Mouse (Mus musculus): ENCODE measurements around the gene Sos1. TPM values are rescaled to one million over a fixed set of nuclear protein-coding genes. Genes with fewer than 3 reads are reported as not detected.

Gene Sos1
- polyA plus RNA-seq, 1 experiment: 0.06 TPM

GRCm38 (mm10) chr17:80513766-80514165, 33.5 kb upstream of the Sos1 start:
- Histone ChIP-seq H3K9me3 (ENCODE audit: control insufficient read depth, low read length) (no peaks in the 10 kb centered on the region), H3K36me3 (ENCODE audit: control insufficient read depth) (no peaks in the 10 kb centered on the region), H3K4me1 (ENCODE audit: control insufficient read depth) (peaks cover 16% of the 10 kb centered on the region), H3K4me3 (replicated peaks) (no peak overlapping the region), H3K27me3 (ENCODE audit: control insufficient read depth) (no peaks in the 10 kb centered on the region)
- TF ChIP-seq TAL1 (IDR thresholded peaks at IDR 0.05; ENCODE audit: low read length): no peak
- no peak for TF ChIP-seq GATA1 (IDR thresholded peaks at IDR 0.05; ENCODE audit: low read length)

- H3K4me1 ChIP-seq (ENCODE audit: control insufficient read depth): peaks cover 14% of the 10 kb centered on the region
- no peaks in the 10 kb centered on the region for H3K27me3 ChIP-seq (ENCODE audit: control insufficient read depth)
- no peak overlapping the region for H3K4me3 ChIP-seq (replicated peaks)
- H3K9me3 ChIP-seq (ENCODE audit: control insufficient read depth, low read length): no peaks in the 10 kb centered on the region
- TF ChIP-seq TAL1 (IDR thresholded peaks at IDR 0.05; ENCODE audit: low read length) (no peak), GATA1 (IDR thresholded peaks at IDR 0.05; ENCODE audit: low read length) (no peak)
- H3K36me3 ChIP-seq (ENCODE audit: control insufficient read depth): no peaks in the 10 kb centered on the region
These were observed 30.2 kb upstream of the Sos1 start for GRCm38 (mm10) chr17:80510459-80510855.

- no peaks in the 10 kb centered on the region for H3K36me3 ChIP-seq (ENCODE audit: control insufficient read depth)
- TF ChIP-seq TAL1 (IDR thresholded peaks at IDR 0.05; ENCODE audit: low read length) (no peak), GATA1 (IDR thresholded peaks at IDR 0.05; ENCODE audit: low read length) (no peak)
- H3K4me3 ChIP-seq (replicated peaks): no peak overlapping the region
- no peaks in the 10 kb centered on the region for H3K9me3 ChIP-seq (ENCODE audit: control insufficient read depth, low read length)
- no peaks in the 10 kb centered on the region for H3K27me3 ChIP-seq (ENCODE audit: control insufficient read depth)
- peaks cover 16% of the 10 kb centered on the region for H3K4me1 ChIP-seq (ENCODE audit: control insufficient read depth)
These were observed 29.5 kb upstream of the Sos1 start for GRCm38 (mm10) chr17:80509494-80510458.

GRCm38 (mm10) chr17:80505766-80506165, 25.5 kb upstream of the Sos1 start:
- H3K9me3 ChIP-seq (ENCODE audit: control insufficient read depth, low read length): no peaks in the 10 kb centered on the region
- H3K4me3 ChIP-seq (replicated peaks): no peak overlapping the region
- no peak for TF ChIP-seq TAL1 (IDR thresholded peaks at IDR 0.05; ENCODE audit: low read length)
- TF ChIP-seq GATA1 (IDR thresholded peaks at IDR 0.05; ENCODE audit: low read length): no peak
- H3K27me3 ChIP-seq (ENCODE audit: control insufficient read depth): no peaks in the 10 kb centered on the region
- H3K36me3 ChIP-seq (ENCODE audit: control insufficient read depth): no peaks in the 10 kb centered on the region
- H3K4me1 ChIP-seq (ENCODE audit: control insufficient read depth): peaks cover 8% of the 10 kb centered on the region

GRCm38 (mm10) chr17:80505342-80505741, 25.1 kb upstream of the Sos1 start:
- Histone ChIP-seq H3K36me3 (ENCODE audit: control insufficient read depth) (no peaks in the 10 kb centered on the region), H3K4me1 (ENCODE audit: control insufficient read depth) (peaks cover 10% of the 10 kb centered on the region), H3K4me3 (replicated peaks) (no peak overlapping the region), H3K27me3 (ENCODE audit: control insufficient read depth) (no peaks in the 10 kb centered on the region), H3K9me3 (ENCODE audit: control insufficient read depth, low read length) (no peaks in the 10 kb centered on the region)
- TF ChIP-seq TAL1 (IDR thresholded peaks at IDR 0.05; ENCODE audit: low read length) (no peak), GATA1 (IDR thresholded peaks at IDR 0.05; ENCODE audit: low read length) (no peak)

- TF ChIP-seq GATA1 (IDR thresholded peaks at IDR 0.05; ENCODE audit: low read length): no peak
- no peak for TF ChIP-seq TAL1 (IDR thresholded peaks at IDR 0.05; ENCODE audit: low read length)
- Histone ChIP-seq H3K4me1 (ENCODE audit: control insufficient read depth) (peaks cover 12% of the 10 kb centered on the region), H3K27me3 (ENCODE audit: control insufficient read depth) (no peaks in the 10 kb centered on the region), H3K4me3 (replicated peaks) (no peak overlapping the region), H3K9me3 (ENCODE audit: control insufficient read depth, low read length) (no peaks in the 10 kb centered on the region), H3K36me3 (ENCODE audit: control insufficient read depth) (no peaks in the 10 kb centered on the region)
These were observed 21.5 kb upstream of the Sos1 start for GRCm38 (mm10) chr17:80501805-80502172.

GRCm38 (mm10) chr17:80501037-80501804, 21.0 kb upstream of the Sos1 start:
- H3K4me1 ChIP-seq (ENCODE audit: control insufficient read depth): peaks cover 12% of the 10 kb centered on the region
- TF ChIP-seq GATA1 (IDR thresholded peaks at IDR 0.05; ENCODE audit: low read length) (no peak), TAL1 (IDR thresholded peaks at IDR 0.05; ENCODE audit: low read length) (no peak)
- H3K4me3 ChIP-seq (replicated peaks): no peak overlapping the region
- H3K36me3 ChIP-seq (ENCODE audit: control insufficient read depth): no peaks in the 10 kb centered on the region
- H3K27me3 ChIP-seq (ENCODE audit: control insufficient read depth): no peaks in the 10 kb centered on the region
- no peaks in the 10 kb centered on the region for H3K9me3 ChIP-seq (ENCODE audit: control insufficient read depth, low read length)

- no peaks in the 10 kb centered on the region for H3K27me3 ChIP-seq (ENCODE audit: control insufficient read depth)
- TF ChIP-seq GATA1 (IDR thresholded peaks at IDR 0.05; ENCODE audit: low read length) (no peak), TAL1 (IDR thresholded peaks at IDR 0.05; ENCODE audit: low read length) (no peak)
- H3K4me3 ChIP-seq (replicated peaks): no peak overlapping the region
- H3K36me3 ChIP-seq (ENCODE audit: control insufficient read depth): no peaks in the 10 kb centered on the region
- H3K4me1 ChIP-seq (ENCODE audit: control insufficient read depth): peaks cover 10% of the 10 kb centered on the region
- H3K9me3 ChIP-seq (ENCODE audit: control insufficient read depth, low read length): no peaks in the 10 kb centered on the region
These were observed 19.8 kb upstream of the Sos1 start for GRCm38 (mm10) chr17:80500025-80500424.

Measured in erythroblast, embryonic 14.5 days (primary cell).